Mouse (Mus musculus) liver, postnatal 0 days (tissue): ENCODE measurements around the gene Olfr1226.

Experiments
- CTCF ChIP-seq: sonication (generic); IDR thresholded peaks from 2 replicates; pipeline ENCODE4 v1.5.1; 2016; ENCODE audit warnings: antibody characterized with exemption, low read depth
- EP300 ChIP-seq: IDR thresholded peaks from 2 replicates; pipeline ENCODE4 v1.6.1; 2016; ENCODE audit warnings: antibody characterized with exemption, low read depth, mild to moderate bottlenecking

DNA sequence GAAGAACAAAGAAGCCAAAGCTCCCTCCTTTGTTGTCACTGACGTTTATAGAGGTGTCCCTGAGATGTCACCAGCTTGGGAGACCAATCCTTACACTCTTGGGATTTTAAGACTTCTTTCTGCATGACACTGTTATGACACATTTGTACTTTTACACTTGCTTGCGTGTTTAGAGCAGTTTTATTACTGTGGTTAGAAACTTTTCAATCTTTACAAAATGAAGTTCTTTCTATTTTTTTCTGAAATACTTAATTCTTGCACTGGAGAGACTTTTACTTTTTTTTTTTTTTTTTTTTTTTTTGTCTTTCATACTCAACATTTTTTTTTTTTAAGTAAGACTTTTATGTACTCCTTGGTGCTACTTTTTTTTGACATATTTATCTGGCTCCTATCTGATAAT lies at the start of gene Olfr1226:
- no peak for TF ChIP-seq CTCF
- no peak for TF ChIP-seq EP300
